Mouse (Mus musculus) frontal cortex, postnatal 25 days (tissue): ENCODE measurements at regions not wholly inside any gene's neighbourhood (a gene's known extent, or its start where the extent isn't known, plus 50 kb on each side); places are given as distances from the start of the nearest gene placed in this dataset.
"Not testable (repeated sequence)": the region's sequence is repeated elsewhere in the genome, so short reads cannot be mapped to it uniquely, and the experiment has no call there.

ENCODE experiments used
- DNase-seq, 2 experiments: peaks; one replicate each; pipeline ENCODE4 v3.0.0; 2022; ENCODE audit warnings: low spot score in 2 of 2

- no peak for DNase-seq
Observed at GRCm38 (mm10) chrX:159072647-159073046, 137.5 kb upstream of the Rps6ka3 start.

DNA sequence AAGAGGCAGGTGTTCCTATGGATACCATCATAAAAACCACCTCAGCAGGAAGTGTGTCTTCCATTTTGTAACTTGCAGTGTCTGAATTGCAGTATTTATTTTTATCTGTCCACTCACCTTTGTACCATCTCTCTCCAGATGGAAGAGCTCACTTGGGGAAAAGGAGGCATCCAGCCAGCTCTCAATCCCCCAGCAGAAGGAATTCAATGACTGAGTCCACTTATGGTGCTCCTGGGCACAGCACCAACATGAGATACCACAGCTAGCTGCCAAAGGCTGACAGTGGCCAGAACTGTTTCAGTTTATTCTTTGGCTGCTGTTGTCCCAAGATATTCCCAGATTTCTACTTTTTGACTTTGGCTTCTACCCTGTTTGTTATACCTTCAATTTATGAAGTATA lies 136.6 kb upstream of the Rps6ka3 start:
- no peak for DNase-seq

DNA sequence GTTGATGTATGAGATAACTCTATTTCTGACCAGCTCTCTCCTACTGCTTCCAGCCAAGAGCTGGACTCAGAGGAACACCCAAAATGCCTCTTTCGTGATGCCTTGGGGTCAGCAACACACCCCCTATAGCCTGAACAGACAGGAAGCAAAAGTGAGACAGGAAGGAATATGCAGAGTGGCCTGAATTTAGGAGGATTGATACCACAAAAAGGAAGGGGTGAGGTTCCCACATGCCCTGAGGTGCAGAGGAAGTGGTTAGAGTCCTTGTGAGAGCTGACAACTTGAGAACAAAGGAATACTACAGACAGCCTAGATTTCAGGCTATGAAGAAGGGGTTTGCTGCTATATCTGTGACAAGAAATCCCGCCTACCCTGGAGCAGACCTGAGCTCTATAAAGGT lies 129.6 kb upstream of the Rps6ka3 start:
- no peak for DNase-seq

DNA sequence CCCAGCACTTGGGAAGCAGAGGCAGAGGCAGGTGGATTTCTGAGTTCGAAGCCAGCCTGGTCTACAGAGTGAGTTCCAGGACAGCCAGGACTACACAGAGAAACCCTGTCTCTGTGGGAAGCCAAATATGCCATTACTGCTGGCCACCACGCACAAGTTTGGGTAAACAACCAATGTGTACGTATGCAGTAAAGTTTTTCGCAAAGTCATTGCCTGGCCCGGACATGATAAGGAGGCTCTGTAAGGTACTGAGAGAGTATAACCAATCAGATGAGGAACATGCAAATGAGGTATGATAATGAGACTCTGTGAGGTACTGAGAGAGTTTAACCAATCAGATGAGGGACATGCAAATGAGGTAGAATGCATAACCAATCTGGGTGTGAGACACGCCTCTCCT lies 99.5 kb upstream of the Rps6ka3 start:
- not testable (repeated sequence) for DNase-seq

DNA sequence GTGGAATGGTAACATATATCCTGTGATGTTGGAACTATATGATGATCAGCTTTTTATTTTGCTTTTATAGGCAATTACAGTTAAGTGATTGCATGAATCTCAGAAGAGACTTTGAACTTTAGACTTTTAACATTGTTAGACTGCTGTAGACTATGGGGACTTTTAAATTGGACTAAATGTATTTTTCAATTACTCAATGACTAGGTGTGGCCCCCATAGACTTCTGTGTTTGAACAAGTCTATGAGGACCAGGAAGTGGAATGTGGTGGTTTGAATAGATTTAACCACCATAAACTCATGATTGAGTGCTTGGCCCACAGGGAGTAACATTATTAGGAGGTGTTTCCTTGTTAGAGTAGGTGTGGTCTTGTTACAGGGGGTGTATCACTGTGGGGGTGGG lies 93.9 kb upstream of the Rps6ka3 start:
- DNase-seq: no peak

DNA sequence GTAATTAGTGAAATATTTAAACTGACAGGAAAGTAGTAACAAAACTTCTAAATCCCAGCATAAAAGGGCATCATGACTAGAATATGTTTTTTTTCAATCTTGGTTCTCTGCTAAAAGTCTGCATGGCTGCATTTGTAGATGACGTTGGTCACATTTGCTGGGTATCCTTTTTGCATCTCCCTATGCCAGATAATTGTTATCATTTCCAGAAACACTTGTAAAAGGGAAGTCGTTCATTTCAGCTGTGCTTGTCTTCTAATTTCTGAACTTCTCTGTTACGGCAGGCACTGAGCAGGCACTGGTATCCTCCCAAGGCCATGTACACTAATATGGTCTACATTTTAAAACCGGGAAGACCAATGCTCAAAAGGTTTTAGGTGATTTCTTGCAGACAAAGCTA lies 69.6 kb upstream of the Rps6ka3 start:
- no peak for DNase-seq

DNA sequence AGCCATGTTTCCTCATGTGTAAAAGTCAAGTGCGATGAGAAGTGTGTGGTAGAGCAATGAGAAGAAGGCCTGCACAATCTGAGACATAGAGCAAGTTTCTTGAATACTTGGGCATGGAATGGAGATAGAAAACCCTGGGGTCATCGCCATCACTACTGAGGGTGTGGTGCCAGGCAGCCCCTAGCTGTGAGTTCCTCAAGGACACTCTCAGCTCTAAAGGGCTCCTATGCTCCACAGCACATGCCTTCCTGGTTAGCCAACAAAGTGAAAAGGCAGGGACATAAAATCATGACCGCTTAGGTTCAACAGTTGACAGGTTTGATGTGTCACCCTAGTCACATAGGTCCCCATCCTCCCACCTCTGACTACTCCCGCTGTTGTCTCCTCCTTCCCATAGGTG lies 66.8 kb upstream of the Rps6ka3 start:
- no peak for DNase-seq

- DNase-seq: no peak
Observed at GRCm38 (mm10) chrX:159144674-159145073, 65.4 kb upstream of the Rps6ka3 start.

GRCm38 (mm10) chrX:159145212-159145611 lies 64.9 kb upstream of the Rps6ka3 start:
- no peak for DNase-seq

- no peak for DNase-seq
Observed at GRCm38 (mm10) chrX:159155786-159156185, 54.3 kb upstream of the Rps6ka3 start.

GRCm38 (mm10) chrX:159156976-159157375 lies 53.1 kb upstream of the Rps6ka3 start:
- no peak for DNase-seq

- no peak for DNase-seq
Observed at GRCm38 (mm10) chrX:159159727-159160126, 50.4 kb upstream of the Rps6ka3 start.
